Mouse (Mus musculus): ENCODE results near the gene Gm609.

The Gm609 gene

DNA sequence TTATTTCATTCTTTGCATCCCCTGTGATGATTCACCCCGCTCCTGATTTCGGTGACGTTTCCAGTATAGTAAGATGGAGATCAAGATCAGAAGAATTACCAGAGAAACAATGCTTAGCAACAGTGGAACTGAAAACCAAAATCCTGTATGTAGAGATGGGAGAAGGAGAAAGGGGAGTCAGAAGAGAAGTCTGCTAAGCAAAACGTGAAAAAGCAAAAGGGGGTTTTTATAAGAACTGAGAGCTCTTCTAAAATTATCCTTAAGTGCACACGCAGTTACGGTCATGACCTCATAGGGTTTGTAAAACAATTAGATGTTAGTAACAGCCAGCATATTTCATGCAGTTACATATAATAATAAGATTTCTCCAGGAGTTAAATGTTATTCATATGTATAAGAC is 100.5 kb downstream of the Gm609 start:
- DNase-seq (ENCODE audit: low spot score) = no peak

DNA sequence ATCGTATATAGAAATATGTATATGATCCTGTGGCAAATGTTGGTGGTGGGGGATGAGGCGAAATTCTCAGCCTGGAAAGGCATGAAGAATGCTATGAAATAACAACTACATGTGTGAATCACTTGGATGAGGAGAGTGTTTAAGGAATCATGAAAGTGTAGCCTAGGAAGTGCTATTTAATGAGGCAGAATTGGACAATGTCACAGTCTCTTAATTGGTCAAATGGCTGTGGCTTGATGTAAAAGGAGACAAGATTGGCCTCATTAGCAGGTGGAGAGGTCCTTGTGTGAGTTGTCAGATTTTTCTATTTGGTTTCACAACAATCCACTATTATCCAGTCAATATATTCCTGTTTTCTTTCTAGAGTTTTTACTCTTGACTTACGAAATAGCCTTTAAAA is 101.1 kb downstream of the Gm609 start:
- no peak for DNase-seq (ENCODE audit: low spot score)

- DNase-seq (ENCODE audit: low spot score) = no peak
These were observed 102.3 kb downstream of the Gm609 start for GRCm38 (mm10) chr16:45390286-45390956.

DNA sequence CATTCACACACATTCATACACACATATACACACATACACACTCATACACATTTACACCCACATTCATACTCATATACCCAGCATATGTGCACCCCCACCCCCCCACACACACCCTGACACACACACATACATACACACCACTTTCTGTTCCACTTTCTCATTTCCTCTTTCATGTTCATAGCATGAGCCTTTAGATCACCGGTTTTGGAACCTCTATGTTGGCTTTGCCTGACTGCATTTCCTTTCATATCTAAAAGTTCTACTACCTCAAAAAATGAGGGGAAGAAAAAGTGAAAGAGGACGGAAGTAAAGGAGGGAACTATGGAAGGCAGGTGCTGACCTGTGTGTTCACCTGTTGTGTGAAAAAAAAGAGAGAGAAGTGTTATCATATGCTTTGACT is 102.9 kb downstream of the Gm609 start:
- DNase-seq (ENCODE audit: low spot score) = no peak

DNA sequence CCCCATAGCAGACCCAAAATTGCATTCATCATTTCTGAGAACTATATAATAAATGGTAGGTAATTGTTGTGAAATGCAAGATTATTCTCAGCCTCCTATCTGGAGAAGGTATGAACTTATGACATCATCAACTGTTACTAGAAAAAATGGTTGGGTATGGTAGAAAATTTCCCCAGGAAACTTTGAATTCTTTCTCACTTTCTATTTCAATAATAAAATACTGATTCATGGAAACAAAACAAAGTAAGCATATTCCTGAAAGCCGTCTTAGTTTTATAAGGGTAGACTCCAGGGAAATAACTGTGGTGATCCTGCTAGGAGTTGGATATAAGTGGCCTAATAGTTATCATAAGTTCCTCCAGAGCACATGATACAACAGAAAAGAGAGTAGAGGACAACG is 103.7 kb downstream of the Gm609 start:
- no peak for DNase-seq (ENCODE audit: low spot score)

GRCm38 (mm10) chr16:45381811-45382210 is 111.0 kb downstream of the Gm609 start:
- no peak for DNase-seq (ENCODE audit: low spot score)

- no peak for DNase-seq (ENCODE audit: low spot score)
These were observed 113.8 kb downstream of the Gm609 start for GRCm38 (mm10) chr16:45378959-45379358.

- DNase-seq (ENCODE audit: low spot score) = no peak
These were observed 114.4 kb downstream of the Gm609 start for GRCm38 (mm10) chr16:45378147-45378943.

DNA sequence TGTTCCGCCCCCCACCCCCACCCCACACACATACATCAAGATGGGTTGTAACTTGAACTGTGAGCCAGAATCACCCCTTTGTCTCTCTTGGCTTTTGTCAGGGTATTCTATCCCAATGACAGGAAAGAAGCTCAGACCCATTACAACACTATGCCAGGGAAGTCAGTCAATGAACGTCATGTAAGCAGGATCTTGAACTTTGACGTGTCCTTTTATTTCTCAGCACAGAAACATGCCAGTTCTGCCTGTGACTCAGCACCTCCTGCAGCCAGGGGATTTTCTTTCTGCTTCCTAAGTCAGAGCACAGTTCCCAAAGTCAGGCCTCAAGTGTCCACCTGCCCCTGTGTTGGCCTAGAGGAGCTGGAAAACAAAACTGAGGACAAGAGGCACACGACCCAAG is 115.4 kb downstream of the Gm609 start:
- no peak for DNase-seq (ENCODE audit: low spot score)

DNA sequence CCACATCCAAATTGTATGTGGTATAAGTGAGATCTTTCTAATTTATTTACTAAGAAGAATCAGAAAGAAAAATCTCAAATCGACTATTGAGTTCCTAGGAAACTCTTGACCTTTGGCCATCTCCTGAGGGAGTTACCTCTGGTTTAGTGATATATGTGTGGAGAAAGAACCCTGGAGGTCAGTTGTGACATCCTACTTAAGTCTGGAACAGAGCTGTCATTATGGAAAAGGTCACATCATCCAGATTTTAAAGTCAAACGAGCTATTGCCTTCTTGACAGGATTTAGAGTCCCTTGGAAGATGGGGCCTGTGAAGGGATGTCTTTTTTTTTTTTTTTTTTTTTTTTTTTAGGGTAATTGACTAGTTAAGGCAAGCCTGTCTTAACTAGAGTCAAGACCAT is 116.0 kb downstream of the Gm609 start:
- no peak for DNase-seq (ENCODE audit: low spot score)

GRCm38 (mm10) chr16:45376294-45376693 is 116.5 kb downstream of the Gm609 start:
- no peak for DNase-seq (ENCODE audit: low spot score)

DNA sequence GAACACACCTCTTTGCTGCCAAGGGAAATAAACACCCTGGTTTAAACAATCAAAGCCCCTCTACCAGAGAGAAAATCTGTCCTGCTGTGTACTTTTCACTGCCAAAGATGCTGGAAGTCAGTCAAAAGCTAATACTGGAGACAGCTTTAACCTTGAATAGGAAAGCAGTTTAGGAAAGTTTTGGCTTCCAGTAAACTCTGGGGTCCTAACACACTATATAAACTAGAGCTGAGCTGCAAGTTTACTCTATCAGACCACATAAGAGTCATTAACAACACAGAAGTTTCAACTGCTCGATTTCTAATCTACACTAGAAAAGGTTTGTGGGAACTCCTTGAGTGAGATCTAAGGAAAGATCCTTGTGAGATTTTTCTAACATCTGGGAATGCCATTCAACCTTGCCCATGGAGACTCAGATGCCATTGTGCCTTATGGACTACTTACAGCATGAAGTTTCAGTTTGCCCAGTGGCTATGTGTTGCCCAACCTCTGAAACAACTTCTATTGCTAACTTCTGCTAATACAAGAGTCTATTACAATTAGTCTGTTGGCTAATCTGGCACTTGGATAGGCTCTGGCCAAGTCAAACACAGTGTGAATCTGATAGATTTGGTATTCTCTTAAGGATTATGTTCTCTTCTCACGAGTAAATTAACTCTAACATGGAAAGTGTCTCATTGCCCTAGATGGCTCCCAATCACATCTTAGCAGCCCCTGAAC is 117.1 kb downstream of the Gm609 start:
- no peak for DNase-seq (ENCODE audit: low spot score)

DNA sequence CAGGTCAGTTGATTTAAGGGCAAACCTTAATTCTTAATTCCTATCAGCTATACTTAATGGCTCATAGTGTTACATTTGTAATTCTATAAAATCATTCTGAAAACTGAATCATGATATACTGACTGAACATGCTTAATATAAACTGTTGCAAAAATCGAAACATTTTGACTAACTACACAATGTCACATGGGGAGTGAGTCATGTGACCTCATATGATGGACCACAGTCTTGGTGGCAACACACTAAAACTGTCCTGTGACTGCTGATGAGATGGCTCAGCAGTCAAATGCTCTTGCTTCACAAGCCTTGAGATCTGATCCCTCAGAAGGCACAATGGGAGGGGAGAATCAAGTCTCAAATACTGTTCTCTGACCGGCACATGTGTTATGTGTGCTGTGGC is 118.7 kb downstream of the Gm609 start:
- DNase-seq (ENCODE audit: low spot score) = no peak

DNA sequence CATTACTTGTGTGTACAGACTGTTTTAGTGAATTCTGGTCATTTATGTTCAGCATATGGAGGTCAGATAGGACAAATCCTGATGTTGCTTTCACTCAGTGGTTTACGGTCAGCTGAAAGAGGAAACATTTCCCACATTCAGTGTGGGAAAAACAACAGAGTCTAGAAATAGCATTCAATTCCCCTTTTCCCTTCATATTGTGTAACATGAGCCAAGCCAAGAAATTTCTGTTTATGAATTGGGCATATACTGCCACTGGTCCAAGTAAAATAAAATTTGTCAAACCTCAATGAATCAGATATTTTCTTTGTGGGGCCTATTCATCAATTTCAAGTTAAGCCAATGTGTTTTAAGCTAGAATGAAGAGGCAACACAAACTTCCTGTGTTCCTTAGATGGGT is 121.7 kb downstream of the Gm609 start:
- no peak for DNase-seq (ENCODE audit: low spot score)

- no peak for DNase-seq (ENCODE audit: low spot score)
These were observed 123.3 kb downstream of the Gm609 start for GRCm38 (mm10) chr16:45369285-45369965.

GRCm38 (mm10) chr16:45366111-45366510 is 126.7 kb downstream of the Gm609 start:
- no peak for DNase-seq (ENCODE audit: low spot score)

DNA sequence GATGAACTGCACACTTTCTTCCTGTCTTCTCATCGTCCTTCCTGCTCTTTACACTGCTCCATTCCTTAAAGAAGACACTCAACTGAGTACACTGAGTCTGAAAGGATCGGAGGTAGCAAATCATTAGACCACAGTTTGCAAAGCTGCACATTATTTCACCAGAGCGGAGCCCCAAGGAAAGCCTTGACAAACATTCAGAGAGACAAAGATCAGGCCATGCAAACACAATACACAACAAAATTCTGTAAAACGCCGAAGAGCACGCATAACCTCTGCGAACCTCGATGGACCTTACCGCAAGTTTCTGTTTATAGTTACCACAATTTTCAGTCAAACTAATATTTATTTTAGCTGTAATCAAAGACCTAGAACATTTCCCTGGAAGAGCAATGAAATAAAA is 127.4 kb downstream of the Gm609 start:
- DNase-seq (ENCODE audit: low spot score) = no peak

- no peak for DNase-seq (ENCODE audit: low spot score)
These were observed 128.1 kb downstream of the Gm609 start for GRCm38 (mm10) chr16:45364627-45365026.

DNA sequence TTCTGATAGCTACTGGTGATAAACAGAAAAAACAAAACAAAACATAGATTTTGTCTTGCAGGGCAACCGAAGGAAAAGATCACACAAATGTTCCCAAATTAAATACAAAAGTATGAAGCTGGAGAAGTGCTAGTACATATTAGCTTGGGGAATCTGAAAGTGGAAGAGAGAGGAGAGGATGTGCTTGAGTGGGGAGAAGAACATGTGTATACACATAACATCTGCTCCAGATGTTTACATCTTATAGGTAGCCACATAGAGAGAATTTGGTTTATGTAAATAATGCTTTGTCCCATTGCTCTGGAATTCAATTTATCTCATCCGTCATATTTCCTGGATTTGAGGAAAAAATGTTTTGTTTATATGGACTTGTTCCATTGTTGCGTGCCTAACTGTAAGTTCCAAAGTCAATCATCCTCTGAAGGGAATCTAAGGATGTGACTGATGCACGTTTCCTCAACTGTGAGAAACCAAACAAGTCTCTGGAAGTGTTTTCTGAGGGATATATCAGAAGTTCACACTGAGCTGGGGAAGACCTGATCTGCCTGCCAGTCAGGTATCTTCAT is 129.2 kb downstream of the Gm609 start:
- DNase-seq (ENCODE audit: low spot score) = no peak
